Mouse (Mus musculus) spleen, postnatal 4 days (tissue): ENCODE data around the gene Themis.

Experiments
- DNase-seq, 2 experiments: peaks; one replicate each; pipeline ENCODE4 v3.0.0; 2022; ENCODE audit warnings: low spot score in 2 of 2

Gene Themis

DNA sequence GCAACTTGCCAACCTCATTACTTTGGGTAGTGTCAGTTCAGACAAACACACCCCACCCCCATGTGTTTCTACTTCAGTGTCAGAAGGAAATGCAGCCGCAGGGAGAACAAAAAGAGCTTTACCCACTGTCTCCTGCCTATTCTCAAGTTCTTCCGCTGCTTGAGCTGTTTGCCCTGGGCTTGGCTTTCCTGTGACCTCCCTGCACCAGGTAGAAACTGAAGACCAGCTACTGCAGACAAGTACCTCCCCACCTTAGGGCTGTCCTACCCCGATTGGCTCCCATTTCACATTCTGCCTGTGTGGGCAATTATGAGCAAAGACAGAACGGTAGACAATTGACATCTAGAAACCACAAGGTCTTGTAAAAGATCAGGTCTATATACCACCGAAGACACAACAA lies at the start of gene Themis:
Gene Themis, plus strand, starts transcription at position 100 of the 400 bp plus-strand sequence.
- no peak for DNase-seq

DNA sequence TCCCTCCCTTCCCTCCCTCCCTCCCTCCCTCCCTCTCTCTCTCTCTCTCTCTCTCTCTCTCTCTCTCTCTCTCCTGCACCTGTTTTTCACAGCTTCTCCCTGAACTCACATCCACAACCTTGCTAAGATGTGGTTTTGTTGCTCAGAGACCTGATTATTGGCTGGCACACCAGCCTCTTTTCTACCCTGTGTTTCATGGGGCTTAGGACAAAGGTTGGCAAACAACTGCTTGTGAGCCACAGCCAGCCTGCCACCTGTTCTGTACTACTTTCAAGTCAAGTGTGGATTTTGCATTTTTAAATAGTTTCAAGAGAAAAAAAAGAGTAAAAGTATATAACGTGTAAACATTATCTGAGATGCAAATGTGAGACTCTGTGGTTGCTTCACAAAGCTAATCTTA lies 48.7 kb upstream of the Themis start:
- no peak for DNase-seq

DNA sequence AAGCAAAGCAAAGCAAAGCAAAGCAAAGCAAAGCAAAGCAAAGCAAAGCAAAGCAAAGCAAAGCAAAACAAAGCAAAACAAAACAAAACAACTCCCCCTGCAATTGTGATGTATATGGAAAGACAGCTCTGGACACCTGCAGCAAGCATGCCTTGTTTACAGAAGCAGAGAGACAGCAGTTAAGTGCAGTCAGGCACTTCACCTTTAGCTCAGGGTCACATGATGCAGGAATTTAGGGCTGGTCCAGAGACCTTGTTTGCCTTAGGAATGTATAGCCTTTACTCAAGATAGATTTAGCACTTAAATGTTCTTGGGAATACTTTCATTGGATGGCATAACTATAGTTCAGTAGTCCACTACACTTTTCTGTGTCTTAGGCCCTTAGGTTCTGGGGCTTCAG lies 32.1 kb upstream of the Themis start:
- no peak for DNase-seq

DNA sequence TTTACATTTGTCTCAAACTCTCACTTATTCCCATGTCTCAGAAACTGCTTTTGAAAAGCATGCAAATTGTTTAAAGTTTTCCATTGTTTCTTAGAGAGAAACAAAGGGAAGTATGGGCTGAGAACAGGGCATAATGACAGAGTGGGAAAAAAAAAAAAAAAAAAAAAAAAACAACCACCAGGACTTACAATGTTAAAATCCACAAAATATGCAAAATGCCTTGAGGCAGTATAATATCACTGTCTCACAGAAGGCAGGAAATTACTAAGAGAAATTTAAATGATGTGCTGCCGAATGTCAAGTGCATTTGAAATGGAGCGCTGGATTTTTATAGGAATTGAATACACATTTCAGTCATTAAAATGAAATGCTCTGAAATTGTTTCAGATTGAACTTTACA lies 26.3 kb upstream of the Themis start:
- no peak for DNase-seq

DNA sequence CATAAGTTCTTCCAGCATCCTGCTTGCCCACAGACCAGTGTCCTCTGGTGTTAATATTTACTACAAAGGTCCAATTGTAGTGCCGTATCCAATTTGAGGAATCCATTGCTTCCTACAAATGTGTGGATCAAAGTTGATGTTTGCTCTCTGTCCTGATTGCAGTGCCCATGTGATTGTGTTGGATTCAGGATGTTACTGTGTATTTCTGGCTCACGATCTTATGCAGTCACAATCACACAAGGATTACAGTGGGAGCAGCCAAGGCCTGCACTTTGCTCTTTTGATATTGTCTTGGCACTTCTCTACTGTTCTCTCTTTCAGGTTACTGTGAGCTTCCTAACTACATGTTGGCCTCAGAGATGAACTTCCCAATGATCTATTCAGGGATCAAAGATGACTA lies 20.3 kb upstream of the Themis start:
- DNase-seq = no peak

DNA sequence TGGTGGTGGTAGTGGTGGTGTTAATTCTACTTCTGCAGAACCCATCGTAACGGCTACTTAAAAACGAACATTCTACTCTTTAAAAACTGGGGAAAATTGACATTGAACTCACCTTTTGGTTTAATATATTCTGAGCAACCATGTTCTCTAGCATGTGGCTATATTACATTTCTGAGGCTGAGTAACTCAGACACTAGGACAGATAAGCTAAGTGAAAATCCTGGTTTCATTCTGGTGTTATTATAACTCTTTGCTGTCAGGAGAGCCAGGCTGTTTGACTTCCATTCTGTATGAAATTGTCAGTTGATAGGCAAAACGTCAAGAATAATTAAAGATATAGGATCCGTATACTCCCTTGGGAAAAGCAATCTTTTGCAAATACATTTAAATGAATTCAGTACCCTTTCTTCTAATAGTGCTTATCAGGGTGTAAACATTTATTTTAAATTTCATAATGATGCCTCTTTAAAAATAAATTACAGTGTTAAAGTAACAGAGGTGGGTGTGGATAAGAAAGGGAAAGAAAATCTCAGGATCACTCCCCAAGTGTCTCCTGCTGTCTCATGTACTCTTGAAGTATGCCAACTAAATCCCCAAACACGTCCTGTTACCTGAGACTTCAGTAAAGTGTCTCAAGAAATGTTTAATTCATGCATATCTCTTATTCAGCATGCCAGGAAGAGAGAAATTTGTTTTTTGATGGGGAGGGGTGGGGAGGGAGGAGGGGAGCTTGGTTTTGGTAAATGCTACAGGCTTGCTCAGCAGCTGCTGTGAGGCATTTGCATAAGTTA lies 18.9 kb upstream of the Themis start:
- DNase-seq = no peak

DNA sequence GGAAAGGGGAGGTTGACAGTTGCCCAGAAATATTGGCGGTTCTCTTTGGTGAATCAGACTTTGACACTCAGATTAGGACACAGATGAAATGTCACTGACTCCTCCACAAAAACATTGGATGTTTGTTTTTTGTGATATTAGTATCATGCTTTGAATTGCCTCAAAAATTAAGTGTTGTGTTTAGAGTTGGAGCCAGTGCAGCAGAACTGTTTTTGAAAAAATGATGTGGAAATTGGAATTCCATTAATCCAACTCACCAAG lies 18.3 kb upstream of the Themis start:
- DNase-seq = no peak

DNA sequence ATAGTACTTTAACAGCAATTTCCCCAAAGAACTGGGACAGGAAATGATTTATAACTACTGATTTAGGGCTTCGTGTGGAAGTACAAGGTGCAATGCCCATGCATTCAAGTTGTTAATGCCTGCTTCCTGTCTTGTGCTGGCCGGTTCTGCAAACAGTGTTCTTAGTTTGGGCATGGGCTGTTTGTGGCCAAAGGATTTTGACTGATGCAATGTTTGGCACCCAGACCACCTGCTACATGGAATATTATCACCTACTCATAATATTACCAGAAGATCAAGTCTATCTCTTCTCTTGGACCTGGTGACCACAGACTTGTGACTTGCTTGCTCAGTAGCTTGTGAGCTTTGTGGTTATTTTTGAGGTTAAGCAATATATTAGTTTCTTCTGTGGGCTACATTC lies 16.2 kb upstream of the Themis start:
- no peak for DNase-seq

DNA sequence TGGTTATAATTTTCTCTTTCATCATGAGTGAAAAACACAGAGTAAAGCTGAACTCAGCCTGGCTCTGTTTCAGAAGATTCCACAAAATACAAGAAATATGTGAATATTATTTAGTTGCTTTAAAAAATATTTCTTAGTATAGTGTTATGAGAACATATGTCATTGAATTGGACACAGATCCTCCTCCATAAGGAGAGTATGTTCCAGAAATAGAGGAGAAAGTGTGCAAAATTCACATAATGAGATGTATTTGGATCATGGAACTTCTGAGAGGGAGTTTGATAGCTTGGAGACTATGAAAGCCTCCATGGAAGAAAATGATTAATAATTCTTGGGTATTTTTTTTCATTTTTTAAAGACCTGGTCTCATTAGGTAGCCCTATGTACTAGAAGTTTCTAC lies 13.4 kb upstream of the Themis start:
- no peak for DNase-seq

DNA sequence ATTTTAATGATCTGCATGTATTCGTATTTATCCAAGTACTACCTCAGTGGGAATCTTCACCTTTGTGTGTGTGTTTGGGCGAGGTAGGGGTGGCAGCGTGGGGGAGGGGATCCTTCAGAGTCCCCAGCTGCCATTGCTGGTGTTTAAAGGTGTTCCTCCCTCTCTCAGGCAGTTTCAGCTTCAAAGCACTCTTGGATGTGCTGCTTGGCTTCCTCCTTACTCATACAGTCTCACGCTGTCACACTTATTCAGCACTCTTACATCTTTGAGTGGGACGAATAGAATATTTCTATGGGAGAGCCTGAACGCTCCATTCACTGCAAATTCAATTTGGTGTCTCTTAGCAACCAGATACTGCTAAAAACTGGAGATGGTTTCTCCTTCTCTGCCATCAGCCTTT lies 3.0 kb upstream of the Themis start:
- no peak for DNase-seq

DNA sequence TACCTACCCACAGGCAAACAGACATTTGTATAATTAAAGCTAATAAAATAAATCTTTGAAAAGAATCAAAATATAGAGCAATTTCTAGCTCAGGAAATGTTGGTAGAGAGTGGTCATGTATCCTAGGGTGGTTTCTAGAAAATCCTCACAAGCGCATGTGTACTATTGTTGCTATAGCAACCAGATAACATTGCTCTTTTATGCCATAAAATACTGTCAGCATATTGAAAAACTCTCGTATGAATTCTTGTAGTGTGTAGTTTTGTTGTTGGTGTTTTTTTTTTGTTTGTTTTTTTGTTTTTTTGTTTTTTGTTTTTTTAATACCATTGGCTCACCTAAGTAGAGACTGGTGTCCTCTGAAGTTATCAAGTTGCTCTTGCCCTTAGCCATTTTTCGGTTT lies 5.8 kb downstream of the Themis start:
- DNase-seq = no peak

DNA sequence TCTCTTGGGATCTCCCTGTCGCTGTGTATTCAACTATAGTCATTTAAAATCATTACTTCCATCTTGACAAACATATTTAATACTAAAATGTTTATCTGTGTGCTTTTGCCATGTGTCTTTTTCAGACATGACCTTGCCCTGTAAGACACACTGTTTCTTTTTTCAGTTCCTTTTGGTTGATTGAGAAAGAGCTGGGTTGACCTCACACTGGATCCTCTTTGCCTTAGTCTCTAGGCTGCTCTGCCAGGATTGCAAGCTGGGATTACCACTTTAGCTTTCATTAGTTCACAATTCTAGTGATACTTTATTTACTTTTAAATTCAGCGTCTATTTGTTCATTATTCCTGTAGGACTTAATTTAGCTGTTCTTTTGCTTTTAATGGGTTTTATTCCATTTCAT lies 7.2 kb downstream of the Themis start:
- no peak for DNase-seq

DNA sequence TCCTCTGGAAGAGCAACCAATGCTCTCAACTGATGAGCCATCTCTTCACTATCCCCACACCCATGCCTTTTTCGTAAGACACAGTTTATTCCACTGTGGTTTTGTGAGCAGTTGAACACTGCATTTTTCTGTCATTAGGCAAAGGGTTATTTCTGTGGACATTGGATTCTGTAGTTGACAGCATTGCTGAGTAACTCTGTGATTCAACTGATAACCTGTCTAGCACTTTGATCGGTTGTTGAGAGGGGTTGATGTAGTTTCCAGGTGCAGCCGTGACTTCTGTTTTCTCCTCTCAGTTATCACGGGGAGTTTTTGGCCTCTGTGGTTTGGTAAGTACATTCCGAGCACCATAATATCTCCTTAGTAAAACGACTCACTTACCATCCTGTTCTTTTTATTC lies 26.8 kb downstream of the Themis start:
- DNase-seq = no peak

DNA sequence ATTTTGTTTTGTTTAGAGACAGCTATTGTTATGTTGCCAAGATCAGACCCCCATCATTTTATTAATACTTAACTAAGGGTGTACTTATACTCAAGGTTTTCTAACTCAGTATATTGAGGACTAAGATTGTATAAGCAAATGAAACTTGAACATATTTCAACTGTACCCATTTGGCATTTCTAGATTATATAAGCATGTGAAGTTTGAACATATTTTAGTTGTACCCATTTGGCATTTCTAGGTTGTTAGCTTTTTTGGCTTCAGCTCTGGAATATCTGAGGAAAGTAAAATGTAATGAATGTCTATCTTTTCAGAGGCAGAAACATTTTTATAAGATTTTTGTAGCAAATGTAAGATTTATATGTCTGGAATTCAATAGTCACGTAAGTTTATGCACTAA lies 27.9 kb downstream of the Themis start:
- no peak for DNase-seq

DNA sequence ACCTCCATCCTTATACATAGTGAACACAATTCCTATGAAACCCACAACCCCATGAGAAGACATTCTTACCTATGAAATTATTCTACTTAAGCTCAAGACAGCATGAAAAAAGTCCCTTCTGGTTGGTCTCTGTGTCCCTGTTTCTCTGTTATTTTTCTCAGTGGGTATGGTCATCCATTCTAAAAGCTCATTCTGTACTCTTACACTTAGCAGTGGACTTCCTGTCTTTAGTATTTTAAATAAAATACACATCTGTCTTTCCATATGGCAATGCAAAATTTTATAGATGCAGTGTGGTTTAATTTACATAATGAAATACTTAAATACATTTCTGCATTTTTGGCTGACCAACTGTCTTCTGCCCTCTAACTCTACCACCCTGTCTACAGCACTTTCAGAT lies 30.0 kb downstream of the Themis start:
- no peak for DNase-seq

DNA sequence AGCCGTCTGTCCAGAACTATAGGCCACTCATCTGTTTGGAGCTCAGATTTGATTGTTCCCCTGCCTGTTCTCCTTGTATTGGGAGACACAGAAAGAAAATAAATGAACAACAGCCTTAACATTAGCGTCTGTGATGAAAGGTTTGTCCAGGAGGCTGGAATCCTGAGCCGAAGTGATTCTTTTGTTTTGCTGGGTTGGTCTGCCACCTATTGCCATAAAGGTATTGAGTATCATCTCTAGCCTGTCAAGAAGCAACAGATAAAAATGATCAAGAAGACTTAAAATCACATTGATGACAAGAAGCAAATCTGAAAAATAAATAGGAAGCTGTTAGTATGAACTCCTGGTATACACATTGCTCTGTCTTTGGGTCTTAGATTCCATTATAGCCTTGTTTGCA lies 53.7 kb downstream of the Themis start:
- no peak for DNase-seq

DNA sequence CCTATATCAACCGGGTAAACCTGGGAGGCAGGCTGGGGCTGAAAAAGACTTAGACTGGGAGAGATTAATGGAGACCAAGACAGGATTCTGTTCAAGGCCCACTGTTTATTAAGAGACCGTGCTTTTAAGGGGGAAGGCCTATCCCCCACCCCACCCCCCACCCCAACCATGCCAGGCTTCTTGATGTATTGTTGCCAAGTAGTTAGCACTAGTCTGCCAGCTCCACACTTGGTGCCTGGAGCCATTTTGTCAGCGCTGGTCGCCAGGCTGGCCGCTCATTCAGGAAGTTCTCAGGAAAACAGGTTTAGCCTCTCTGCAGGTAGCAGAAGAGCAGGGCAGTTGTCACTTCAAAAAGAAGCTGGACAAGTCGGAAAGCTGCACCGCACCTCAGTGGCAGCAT lies 55.1 kb downstream of the Themis start:
- no peak for DNase-seq

DNA sequence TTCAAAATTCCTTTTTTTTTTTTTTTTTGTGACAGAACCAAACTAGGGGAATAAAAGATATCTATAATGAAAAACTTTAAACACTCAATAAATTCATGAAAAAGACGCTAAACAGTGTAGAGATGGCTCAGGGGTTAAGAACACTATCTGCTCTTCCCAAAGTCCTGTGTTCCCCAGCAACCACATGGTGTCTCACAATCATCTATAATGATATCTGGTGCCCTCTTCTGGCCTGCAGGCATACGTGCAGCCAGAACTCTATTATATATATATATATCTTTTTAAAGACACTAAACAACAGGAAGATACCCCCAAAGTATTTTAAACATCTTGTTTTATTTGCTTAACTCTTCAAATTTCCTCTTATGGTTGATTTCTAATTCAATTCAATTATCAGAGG lies 62.0 kb downstream of the Themis start:
- DNase-seq = no peak

DNA sequence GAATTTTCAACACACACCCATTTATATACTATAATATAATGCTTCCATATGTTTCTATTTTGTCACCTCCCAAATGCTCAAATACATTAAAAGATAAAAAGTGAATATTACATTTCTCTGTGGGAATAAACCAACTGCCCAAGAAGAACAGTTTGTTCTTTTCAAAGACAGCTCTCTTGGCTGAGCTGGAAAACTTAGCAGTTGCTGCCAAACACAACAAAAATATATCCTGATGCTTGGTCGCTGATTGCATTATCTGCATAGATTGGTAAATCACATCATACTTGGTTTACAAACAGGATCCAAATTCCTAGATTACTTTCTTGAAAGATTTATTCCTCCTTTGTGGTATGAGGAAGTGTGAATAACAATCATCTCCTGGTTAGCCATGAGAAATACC lies 69.8 kb downstream of the Themis start:
- no peak for DNase-seq

DNA sequence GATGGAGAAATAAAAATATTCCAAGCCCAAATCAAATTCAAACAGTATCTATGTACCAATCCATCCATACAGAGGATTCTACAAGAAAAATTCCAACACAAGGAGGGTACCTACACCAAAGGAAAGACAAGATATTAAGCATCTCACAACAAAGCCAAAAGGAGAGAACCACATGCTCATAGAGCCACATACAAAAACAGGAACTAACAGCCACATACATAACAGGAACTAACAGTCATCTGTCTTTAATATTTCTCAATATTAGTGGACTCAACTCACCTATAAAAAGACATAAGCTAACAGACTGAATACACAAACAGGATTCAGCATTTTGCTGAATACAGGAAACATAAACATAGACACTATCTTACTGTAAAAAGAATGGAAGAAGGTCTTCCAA lies 78.3 kb downstream of the Themis start:
- DNase-seq = no peak

DNA sequence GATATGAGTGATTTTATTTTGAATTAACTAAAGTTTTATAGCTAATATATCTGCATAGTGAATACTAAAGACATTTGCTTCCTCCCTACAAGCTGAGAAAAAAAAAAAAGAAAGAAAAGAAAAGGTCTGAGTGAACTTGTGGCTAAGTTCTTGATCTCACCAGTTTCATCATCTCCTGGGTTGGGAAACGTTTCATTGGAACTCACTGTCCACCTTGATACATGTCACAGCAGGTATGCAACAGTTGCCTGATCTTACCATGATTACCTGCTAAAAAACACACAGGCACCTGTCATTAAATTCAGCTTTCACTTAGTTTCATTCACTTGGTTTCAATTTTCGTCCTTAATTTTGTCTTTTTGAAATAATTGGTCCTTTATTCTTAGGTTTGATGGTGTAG lies 85.2 kb downstream of the Themis start:
- DNase-seq = no peak

DNA sequence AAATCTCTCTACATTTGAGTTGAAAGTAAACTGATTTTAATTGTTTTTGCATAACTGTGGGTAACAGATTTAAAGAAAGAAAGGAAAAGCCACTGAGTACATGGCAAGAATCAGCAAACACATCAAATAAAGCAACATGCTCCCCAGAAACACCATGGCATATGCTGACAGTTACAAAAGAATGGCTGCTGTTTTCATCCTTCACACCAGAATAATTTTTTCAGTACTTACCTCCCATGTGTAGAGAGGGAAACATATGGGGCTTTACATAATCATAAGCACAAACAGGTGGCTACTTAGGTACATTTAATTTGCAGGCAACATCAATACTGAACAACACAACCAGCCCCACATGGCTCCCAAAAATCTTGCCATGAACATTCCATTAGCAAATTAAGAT lies 86.8 kb downstream of the Themis start:
- DNase-seq = no peak

DNA sequence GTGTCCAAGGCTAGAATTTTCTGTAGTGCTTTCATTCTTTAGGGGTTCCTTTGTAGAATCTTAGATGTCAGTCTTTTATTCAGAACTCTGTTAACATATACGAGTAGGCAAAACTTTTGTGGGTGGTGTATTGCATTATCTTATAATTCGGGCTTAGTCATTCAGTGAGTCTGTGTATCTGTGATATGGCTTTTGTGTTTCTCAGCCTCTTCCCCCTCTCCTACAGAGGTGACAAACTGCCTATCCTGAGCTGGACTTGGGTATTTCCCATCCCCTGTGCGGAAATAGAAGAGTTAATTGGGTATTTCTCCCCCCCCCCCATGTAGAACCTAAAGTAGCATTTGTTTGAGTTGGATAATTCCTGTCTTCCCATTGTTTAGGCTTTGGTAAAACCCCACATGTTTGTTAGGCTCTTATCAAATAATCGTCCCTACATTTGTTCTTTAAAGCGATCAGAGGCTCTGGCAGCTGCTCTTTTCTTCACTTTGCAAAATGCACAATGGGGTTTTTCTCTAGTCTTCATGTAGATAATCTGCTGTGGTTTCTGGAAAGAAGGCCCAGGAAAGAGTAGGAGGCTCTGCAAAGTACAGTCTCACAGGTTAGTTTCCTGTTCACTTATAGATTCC lies 108.7 kb downstream of the Themis start:
- no peak for DNase-seq

DNA sequence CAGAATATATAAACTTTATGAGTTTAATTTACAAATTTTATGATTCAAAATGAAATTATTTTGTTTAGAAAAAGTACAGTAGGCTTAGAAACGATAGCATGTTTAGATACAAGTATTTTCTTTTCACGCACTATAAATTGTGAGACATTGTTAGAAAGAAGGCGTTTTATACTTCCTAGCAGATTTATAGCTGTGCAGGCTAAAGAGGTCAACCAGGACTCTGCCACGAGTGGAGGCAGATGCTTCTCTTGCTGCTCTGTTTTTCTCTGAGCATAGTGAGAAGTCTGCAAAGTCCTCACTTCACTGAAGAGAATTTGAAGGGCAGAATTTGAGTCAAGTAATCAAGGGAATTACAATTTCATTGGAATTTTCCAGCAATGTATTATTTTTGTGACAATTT lies 131.3 kb downstream of the Themis start:
- DNase-seq = no peak
